Mouse (Mus musculus) liver, embryonic 12.5 days (tissue): ENCODE data around the gene Gbx2. TPM values are rescaled to one million over a fixed set of nuclear protein-coding genes. Genes with fewer than 3 reads are reported as not detected.
A peak's percentile ranks its signal among the peaks of the same experiment; 100 is the strongest.

Experiments
- ATAC-seq: fragments of 200-750 bp; cut with Nextera tagmentation; 2 replicates; pipeline ENCODE4 v1.8.0; 2017; ENCODE audit warnings: moderate number of reproducible peaks, mild to moderate bottlenecking, moderate library complexity
- H3K27ac ChIP-seq: fragments of 300-500 bp; sonication (generic); 2 replicates; pipeline ENCODE4 v1.5.1; 2016; ENCODE audit warnings: mild to moderate bottlenecking
- H3K27me3 ChIP-seq: fragments of 300-500 bp; sonication (generic); replicated peaks from 2 replicates; pipeline ENCODE4 v1.6.1; 2016; ENCODE audit warnings: mild to moderate bottlenecking, moderate library complexity
- H3K36me3 ChIP-seq: fragments of 300-500 bp; sonication (generic); 2 replicates; pipeline ENCODE4 v1.6.1; 2016; ENCODE audit warnings: mild to moderate bottlenecking, moderate library complexity
- H3K4me1 ChIP-seq: fragments of 300-500 bp; sonication (generic); 2 replicates; pipeline ENCODE4 v1.6.1; 2016
- H3K4me2 ChIP-seq: fragments of 300-500 bp; sonication (generic); 2 replicates; pipeline ENCODE4 v1.6.1; 2016; ENCODE audit warnings: mild to moderate bottlenecking, moderate library complexity
- H3K4me3 ChIP-seq: fragments of 300-500 bp; sonication (generic); 2 replicates; pipeline ENCODE4 v1.5.1; 2016; ENCODE audit warnings: mild to moderate bottlenecking, moderate library complexity
- H3K9ac ChIP-seq: fragments of 300-500 bp; sonication (generic); 2 replicates; pipeline ENCODE4 v1.6.1; 2016; ENCODE audit warnings: mild to moderate bottlenecking, moderate library complexity
- H3K9me3 ChIP-seq: fragments of 300-500 bp; sonication (generic); replicated peaks from 2 replicates; pipeline ENCODE4 v1.6.1; 2016; ENCODE audit warnings: mild to moderate bottlenecking, moderate library complexity
- WGBS: fragments of 180-500 bp; shearing (Covaris S2); methylation state at CpG from one replicate; pipeline ENCODE4 v1.1.7; 2016; ENCODE audit not compliant: insufficient replicate concordance; 5-methylcytosine and 5-hydroxymethylcytosine counted together
- polyA plus RNA-seq: library from polyadenylated mRNA; unstranded; fragments of >200 nt; fragmentation: Nextera tagmentation; extraction: Ambion mirVana; gene quantifications from 2 replicates; pipeline ENCODE4 v1.2.1, GENCODE M21; 2016

Gene Gbx2
- polyA plus RNA-seq, 1 experiment from 2014 or later = 2.0 TPM

- Histone ChIP-seq H3K9ac (no peak overlapping the region), H3K36me3 (no peaks in the 10 kb centered on the region), H3K4me1 (no peaks in the 10 kb centered on the region), H3K27me3 (peaks cover 40% of the 10 kb centered on the region), H3K9me3 (no peaks in the 10 kb centered on the region), H3K4me2 (no peak overlapping the region), H3K27ac (no peak overlapping the region), H3K4me3 (no peak overlapping the region)
- 68% methylated on average over 4 of the region's 4 CpGs for WGBS
- no peak for ATAC-seq
Observed at GRCm38 (mm10) chr1:89959393-89959792, 28.4 kb upstream of the Gbx2 start.

GRCm38 (mm10) chr1:89943202-89943601 is 12.2 kb upstream of the Gbx2 start:
- H3K9ac ChIP-seq = no peak overlapping the region

GRCm38 (mm10) chr1:89942395-89942976 is 11.5 kb upstream of the Gbx2 start:
- WGBS = 9% methylated on average over 15 of the region's 15 CpGs
- no peaks in the 10 kb centered on the region for H3K9me3 ChIP-seq
- 0 out of 2 replicates have a peak, but pooled peaks cover 7% of the 10 kb centered on the region for H3K4me1 ChIP-seq
- H3K27me3 ChIP-seq = peaks cover 96% of the 10 kb centered on the region
- no peak overlapping the region for H3K27ac ChIP-seq
- H3K4me2 ChIP-seq = peak overlapping the region; percentile 54
- ATAC-seq = no peak
- H3K4me3 ChIP-seq = no peak overlapping the region
- H3K9ac ChIP-seq = no peak overlapping the region
- no peaks in the 10 kb centered on the region for H3K36me3 ChIP-seq

More at GRCm38 (mm10) chr1:89943202-89943601, 12.2 kb upstream of the Gbx2 start:
- Histone ChIP-seq H3K9me3 (no peaks in the 10 kb centered on the region), H3K27ac (no peak overlapping the region), H3K4me1 (0 out of 2 replicates have a peak, but pooled peaks cover 7% of the 10 kb centered on the region), H3K4me2 (no peak overlapping the region), H3K27me3 (peaks cover 96% of the 10 kb centered on the region), H3K36me3 (no peaks in the 10 kb centered on the region), H3K4me3 (no peak overlapping the region)
- 2% methylated on average over 16 of the region's 16 CpGs for WGBS
- no peak for ATAC-seq

GRCm38 (mm10) chr1:89941701-89942381 is 10.9 kb upstream of the Gbx2 start:
- no peak for ATAC-seq
- H3K4me2 ChIP-seq = peak overlapping the region; percentile 54
- H3K27ac ChIP-seq = no peak overlapping the region
- H3K27me3 ChIP-seq = peaks cover 96% of the 10 kb centered on the region
- H3K4me1 ChIP-seq = 0 out of 2 replicates have a peak, but pooled peaks cover 7% of the 10 kb centered on the region
- H3K36me3 ChIP-seq = no peaks in the 10 kb centered on the region
- 3% methylated on average over 40 of the region's 40 CpGs for WGBS
- peak overlapping the region; percentile 24 for H3K4me3 ChIP-seq
- 0 out of 2 replicates have a peak overlapping the region, but pooled peaks have one; percentile 17 for H3K9ac ChIP-seq
- H3K9me3 ChIP-seq = no peaks in the 10 kb centered on the region

- Histone ChIP-seq H3K36me3 (no peaks in the 10 kb centered on the region), H3K9ac (no peak overlapping the region), H3K4me1 (0 out of 2 replicates have a peak, but pooled peaks cover 7% of the 10 kb centered on the region), H3K9me3 (no peaks in the 10 kb centered on the region), H3K27me3 (peaks cover 98% of the 10 kb centered on the region), H3K27ac (no peak overlapping the region), H3K4me3 (no peak overlapping the region), H3K4me2 (no peak overlapping the region)
- 20% methylated on average over 15 of the region's 15 CpGs for WGBS
- ATAC-seq = no peak
Observed at GRCm38 (mm10) chr1:89940961-89941524, 10.1 kb upstream of the Gbx2 start.

- Histone ChIP-seq H3K9me3 (no peaks in the 10 kb centered on the region), H3K4me2 (peak overlapping the region; percentile 37), H3K36me3 (no peaks in the 10 kb centered on the region), H3K27ac (no peak overlapping the region), H3K4me3 (peak overlapping the region; percentile 9), H3K27me3 (peaks cover 98% of the 10 kb centered on the region), H3K9ac (no peak overlapping the region), H3K4me1 (0 out of 2 replicates have a peak, but pooled peaks cover 7% of the 10 kb centered on the region)
- 6% methylated on average over 33 of the region's 34 CpGs for WGBS
- ATAC-seq = peak; percentile 62
Observed at GRCm38 (mm10) chr1:89939981-89940726, 9.2 kb upstream of the Gbx2 start.

GRCm38 (mm10) chr1:89939596-89939960 is 8.6 kb upstream of the Gbx2 start:
- Histone ChIP-seq H3K9me3 (no peaks in the 10 kb centered on the region), H3K4me2 (peak overlapping the region; percentile 37; the same call in 1 of the 2 replicates), H3K9ac (no peak overlapping the region), H3K36me3 (no peaks in the 10 kb centered on the region), H3K27ac (no peak overlapping the region), H3K4me3 (no peak overlapping the region), H3K4me1 (0 out of 2 replicates have a peak, but pooled peaks cover 7% of the 10 kb centered on the region), H3K27me3 (peaks cover 98% of the 10 kb centered on the region)
- ATAC-seq = no peak
- WGBS = 18% methylated on average over 16 of the region's 16 CpGs

GRCm38 (mm10) chr1:89938884-89939595 is 8.1 kb upstream of the Gbx2 start:
- Histone ChIP-seq H3K4me3 (no peak overlapping the region), H3K4me1 (0 out of 2 replicates have a peak, but pooled peaks cover 7% of the 10 kb centered on the region), H3K27me3 (peaks cover 98% of the 10 kb centered on the region), H3K9ac (no peak overlapping the region), H3K9me3 (no peaks in the 10 kb centered on the region), H3K4me2 (0 out of 2 replicates have a peak overlapping the region, but pooled peaks have one; percentile 37), H3K27ac (no peak overlapping the region), H3K36me3 (no peaks in the 10 kb centered on the region)
- no peak for ATAC-seq
- 21% methylated on average over 16 of the region's 16 CpGs for WGBS

- WGBS = 9% methylated on average over 29 of the region's 29 CpGs
- H3K9ac ChIP-seq = no peak overlapping the region
- H3K4me2 ChIP-seq = no peak overlapping the region
- H3K4me3 ChIP-seq = no peak overlapping the region
- ATAC-seq = no peak
- peaks cover 97% of the 10 kb centered on the region for H3K27me3 ChIP-seq
- no peaks in the 10 kb centered on the region for H3K9me3 ChIP-seq
- peaks cover 11% of the 10 kb centered on the region for H3K4me1 ChIP-seq
- no peak overlapping the region for H3K27ac ChIP-seq
- no peaks in the 10 kb centered on the region for H3K36me3 ChIP-seq
Observed at GRCm38 (mm10) chr1:89935493-89936348, 4.7 kb upstream of the Gbx2 start.

- Histone ChIP-seq H3K4me3 (no peak overlapping the region), H3K9me3 (no peaks in the 10 kb centered on the region), H3K9ac (no peak overlapping the region), H3K27me3 (peaks cover 98% of the 10 kb centered on the region), H3K36me3 (no peaks in the 10 kb centered on the region), H3K4me2 (no peak overlapping the region), H3K27ac (no peak overlapping the region), H3K4me1 (peaks cover 19% of the 10 kb centered on the region)
- WGBS = 28% methylated on average over 19 of the region's 19 CpGs
- ATAC-seq = no peak
Observed at GRCm38 (mm10) chr1:89934316-89935260, 3.6 kb upstream of the Gbx2 start.
